Mouse (Mus musculus) thymus, postnatal 10 days (tissue): ENCODE measurements around the gene Rab10.
"Not testable (repeated sequence)": the region's sequence is repeated elsewhere in the genome, so short reads cannot be mapped to it uniquely, and the experiment has no call there.

Experiments
- DNase-seq, 2 experiments: peaks; one replicate each; pipeline ENCODE4 v3.0.0; 2021; ENCODE audit warnings: low spot score in 2 of 2

Rab10 gene

GRCm38 (mm10) chr12:3309391-3310320, at the start of gene Rab10:
Gene Rab10 (minus strand): TSS chr12:3309969.
- DNase-seq, result peak; percentile 98 to 99

GRCm38 (mm10) chr12:3359302-3359701, 49.5 kb upstream of the Rab10 start:
- DNase-seq, result peak; percentile 55 to 82

- peak in 1 of 2 experiments; percentile 19 for DNase-seq
These were observed 47.1 kb upstream of the Rab10 start for GRCm38 (mm10) chr12:3356824-3357223.

GRCm38 (mm10) chr12:3355068-3355467, 45.3 kb upstream of the Rab10 start:
- no peak for DNase-seq

GRCm38 (mm10) chr12:3352216-3352615, 42.4 kb upstream of the Rab10 start:
- no peak for DNase-seq

GRCm38 (mm10) chr12:3350136-3350535, 40.4 kb upstream of the Rab10 start:
- no peak for DNase-seq

- no peak for DNase-seq
These were observed 39.6 kb upstream of the Rab10 start for GRCm38 (mm10) chr12:3349387-3349786.

- no peak for DNase-seq
These were observed 37.9 kb upstream of the Rab10 start for GRCm38 (mm10) chr12:3347682-3348081.

GRCm38 (mm10) chr12:3345038-3345437, 35.3 kb upstream of the Rab10 start:
- DNase-seq, result no peak

- no peak for DNase-seq
These were observed 34.4 kb upstream of the Rab10 start for GRCm38 (mm10) chr12:3344155-3344554.

- no peak for DNase-seq
These were observed 29.2 kb upstream of the Rab10 start for GRCm38 (mm10) chr12:3338931-3339330.

GRCm38 (mm10) chr12:3329677-3330076, 19.9 kb upstream of the Rab10 start:
- no peak for DNase-seq

- no peak for DNase-seq
These were observed 15.5 kb upstream of the Rab10 start for GRCm38 (mm10) chr12:3325232-3325631.

- no peak for DNase-seq
These were observed 13.5 kb upstream of the Rab10 start for GRCm38 (mm10) chr12:3323241-3323640.

- DNase-seq, result no peak
These were observed 9.6 kb upstream of the Rab10 start for GRCm38 (mm10) chr12:3319377-3319776.

GRCm38 (mm10) chr12:3316937-3317336, 7.2 kb upstream of the Rab10 start:
- DNase-seq, result no peak

- DNase-seq, result no peak
These were observed 6.3 kb upstream of the Rab10 start for GRCm38 (mm10) chr12:3316083-3316482.

- no peak for DNase-seq
These were observed 3.1 kb upstream of the Rab10 start for GRCm38 (mm10) chr12:3312886-3313285.

GRCm38 (mm10) chr12:3310321-3310692, 538 bp upstream of the Rab10 start:
- DNase-seq, result peak in 1 of 2 experiments; percentile 36

- peak in 1 of 2 experiments; percentile 7 for DNase-seq
These were observed 1.1 kb downstream of the Rab10 start for GRCm38 (mm10) chr12:3308541-3309241.

- no peak for DNase-seq
These were observed 2.2 kb downstream of the Rab10 start for GRCm38 (mm10) chr12:3307587-3307986.

GRCm38 (mm10) chr12:3305238-3305637, 4.5 kb downstream of the Rab10 start:
- no peak for DNase-seq

- not testable (repeated sequence) for DNase-seq
These were observed 12.1 kb downstream of the Rab10 start for GRCm38 (mm10) chr12:3297622-3298021.
